Mouse (Mus musculus) erythroblast, embryonic 14.5 days (primary cell): ENCODE results near the gene Fat3. TPM values are rescaled to one million over a fixed set of nuclear protein-coding genes. Genes with fewer than 3 reads are reported as not detected.

Experiments
- H3K27me3 ChIP-seq: 2 replicates; pipeline ENCODE4 v1.6.1; 2012; ENCODE audit warnings: inconsistent platforms; ENCODE audit not compliant: control insufficient read depth
- H3K36me3 ChIP-seq: 2 replicates; pipeline ENCODE4 v1.6.1; 2012; ENCODE audit warnings: mild to moderate bottlenecking, inconsistent platforms; ENCODE audit not compliant: control insufficient read depth
- H3K4me1 ChIP-seq: 2 replicates; pipeline ENCODE4 v1.6.1; 2012; ENCODE audit warnings: inconsistent platforms; ENCODE audit not compliant: control insufficient read depth
- H3K4me3 ChIP-seq: replicated peaks from 2 replicates; pipeline ENCODE3; 2012; ENCODE audit warnings: moderate library complexity, mild to moderate bottlenecking, inconsistent platforms
- H3K9me3 ChIP-seq: 2 replicates; pipeline ENCODE4 v1.6.1; 2012; ENCODE audit warnings: low read length, inconsistent platforms, mixed read lengths; ENCODE audit not compliant: control insufficient read depth
- GATA1 ChIP-seq: IDR thresholded peaks from 2 replicates; pipeline ENCODE4 v1.6.1; 2012; ENCODE audit warnings: low read length, inconsistent platforms, mixed read lengths
- TAL1 ChIP-seq: IDR thresholded peaks from 3 replicates; pipeline ENCODE4 v1.6.1; 2012; ENCODE audit warnings: low read length, inconsistent platforms, mixed read lengths
- polyA plus RNA-seq: library from polyadenylated mRNA; stranded (reverse); fragments of >175 nt; gene quantifications from 2 replicates; pipeline ENCODE4 v1.2.3, GENCODE M21; 2012

Fat3 gene
- polyA plus RNA-seq, 1 experiment: 0.03 TPM

GRCm38 (mm10) chr9:15916600-15916999, 584.5 kb downstream of the Fat3 start:
- no peak for TF ChIP-seq GATA1
- TF ChIP-seq TAL1: no peak
- Histone ChIP-seq H3K4me1 (no peaks in the 10 kb centered on the region), H3K4me3 (no peak overlapping the region), H3K36me3 (no peaks in the 10 kb centered on the region), H3K9me3 (no peaks in the 10 kb centered on the region), H3K27me3 (no peaks in the 10 kb centered on the region)

- H3K27me3 ChIP-seq: no peaks in the 10 kb centered on the region
- no peaks in the 10 kb centered on the region for H3K9me3 ChIP-seq
- TF ChIP-seq TAL1: no peak
- no peak for TF ChIP-seq GATA1
- H3K4me3 ChIP-seq: no peak overlapping the region
- H3K36me3 ChIP-seq: no peaks in the 10 kb centered on the region
- H3K4me1 ChIP-seq: no peaks in the 10 kb centered on the region
Measured at GRCm38 (mm10) chr9:15912735-15913134, 588.4 kb downstream of the Fat3 start.

- no peak for TF ChIP-seq GATA1
- no peak for TF ChIP-seq TAL1
- Histone ChIP-seq H3K27me3 (no peaks in the 10 kb centered on the region), H3K36me3 (no peaks in the 10 kb centered on the region), H3K4me3 (no peak overlapping the region), H3K4me1 (no peaks in the 10 kb centered on the region), H3K9me3 (no peaks in the 10 kb centered on the region)
Measured at GRCm38 (mm10) chr9:15909397-15910113, 591.5 kb downstream of the Fat3 start.

GRCm38 (mm10) chr9:15903948-15904750, 596.9 kb downstream of the Fat3 start:
- no peak overlapping the region for H3K4me3 ChIP-seq
- no peaks in the 10 kb centered on the region for H3K4me1 ChIP-seq
- H3K9me3 ChIP-seq: no peaks in the 10 kb centered on the region
- no peaks in the 10 kb centered on the region for H3K36me3 ChIP-seq
- H3K27me3 ChIP-seq: no peaks in the 10 kb centered on the region
- no peak for TF ChIP-seq TAL1
- TF ChIP-seq GATA1: no peak

- TF ChIP-seq GATA1 (no peak), TAL1 (no peak)
- Histone ChIP-seq H3K9me3 (no peaks in the 10 kb centered on the region), H3K4me3 (no peak overlapping the region), H3K27me3 (no peaks in the 10 kb centered on the region), H3K36me3 (no peaks in the 10 kb centered on the region), H3K4me1 (no peaks in the 10 kb centered on the region)
Measured at GRCm38 (mm10) chr9:15898112-15898511, 603.0 kb downstream of the Fat3 start.

- Histone ChIP-seq H3K4me3 (no peak overlapping the region), H3K36me3 (no peaks in the 10 kb centered on the region), H3K9me3 (no peaks in the 10 kb centered on the region), H3K27me3 (no peaks in the 10 kb centered on the region), H3K4me1 (no peaks in the 10 kb centered on the region)
- no peak for TF ChIP-seq TAL1
Measured at GRCm38 (mm10) chr9:15886756-15887155, 614.3 kb downstream of the Fat3 start.

- TF ChIP-seq TAL1: no peak
- no peak for TF ChIP-seq GATA1
Measured at GRCm38 (mm10) chr9:15880754-15881153, 620.3 kb downstream of the Fat3 start.

GRCm38 (mm10) chr9:15880160-15880603, 620.9 kb downstream of the Fat3 start:
- no peaks in the 10 kb centered on the region for H3K27me3 ChIP-seq
- TF ChIP-seq GATA1 (no peak), TAL1 (no peak)
- H3K4me1 ChIP-seq: no peaks in the 10 kb centered on the region
- no peaks in the 10 kb centered on the region for H3K36me3 ChIP-seq
- H3K9me3 ChIP-seq: no peaks in the 10 kb centered on the region
- H3K4me3 ChIP-seq: no peak overlapping the region

More at GRCm38 (mm10) chr9:15880754-15881153, 620.3 kb downstream of the Fat3 start:
- Histone ChIP-seq H3K36me3 (no peaks in the 10 kb centered on the region), H3K9me3 (no peaks in the 10 kb centered on the region), H3K27me3 (no peaks in the 10 kb centered on the region), H3K4me1 (no peaks in the 10 kb centered on the region), H3K4me3 (no peak overlapping the region)

- Histone ChIP-seq H3K36me3 (no peaks in the 10 kb centered on the region), H3K4me1 (no peaks in the 10 kb centered on the region), H3K9me3 (no peaks in the 10 kb centered on the region), H3K4me3 (no peak within 1 kb of the TSS), H3K27me3 (peaks cover 7% of the 10 kb centered on the region; the same call in 1 of the 2 replicates)
- TF ChIP-seq TAL1 (no peak), GATA1 (no peak)
Measured at GRCm38 (mm10) chr9:15874506-15875160, 626.5 kb downstream of the Fat3 start, which contains the start of gene Mtnr1b. Mtnr1b (minus strand) TSS chr9:15874556.
